Mouse (Mus musculus): ENCODE data around the gene Nt5c3. TPM values are rescaled to one million over a fixed set of nuclear protein-coding genes. Genes with fewer than 3 reads are reported as not detected.
A peak's percentile ranks its signal among the peaks of the same experiment; 100 is the strongest.
"Not testable (repeated sequence)": the region's sequence is repeated elsewhere in the genome, so short reads cannot be mapped to it uniquely, and the experiment has no call there.

Nt5c3 gene
- polyA plus RNA-seq, 1 experiment from 2014 or later: 110 TPM

DNA sequence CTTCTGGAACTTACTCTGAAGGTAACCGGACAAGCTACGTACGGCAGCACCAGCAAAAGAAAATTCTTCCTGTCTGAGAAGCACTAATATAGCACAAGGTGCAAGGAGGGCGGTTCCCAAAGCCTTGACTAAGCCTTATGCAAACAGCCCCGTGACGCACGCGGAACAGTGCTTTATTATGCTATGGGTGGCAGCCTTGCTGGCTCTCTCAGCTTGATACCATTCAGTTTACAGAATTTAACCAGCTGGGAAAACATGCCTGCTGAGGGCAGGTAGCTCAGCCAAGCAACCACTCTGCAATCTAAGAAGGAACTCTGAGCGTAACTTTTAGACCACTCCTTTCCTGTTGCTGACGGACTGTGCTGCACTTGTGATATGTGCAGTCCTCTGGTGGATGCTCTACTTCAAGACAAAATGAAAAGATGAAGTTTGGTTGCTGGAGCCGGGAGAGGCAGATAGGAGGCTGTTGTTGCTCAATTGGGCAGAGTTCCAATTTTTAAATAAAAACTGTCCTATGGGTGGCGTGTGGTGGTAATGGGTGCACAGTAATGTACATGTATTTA, 21.8 kb downstream of the Nt5c3 start:
- Histone ChIP-seq H3K4me2 (peak overlapping the region; percentile 16; the same call in 1 of the 2 replicates), H3K4me1 (peaks cover 20% of the 10 kb centered on the region), H3K9me3 (replicated peaks) (no peaks in the 10 kb centered on the region), H3K27ac (no peak overlapping the region), H3K27me3 (no peaks in the 10 kb centered on the region), H3K9ac (no peak overlapping the region; the same call in 1 of the 2 replicates), H3K36me3 (ENCODE audit: poor library complexity, severe bottlenecking) (no peaks in the 10 kb centered on the region), H3K4me3 (no peak overlapping the region)
- ATAC-seq: no peak
- 33% methylated on average over 12 of the region's 12 CpGs for WGBS

DNA sequence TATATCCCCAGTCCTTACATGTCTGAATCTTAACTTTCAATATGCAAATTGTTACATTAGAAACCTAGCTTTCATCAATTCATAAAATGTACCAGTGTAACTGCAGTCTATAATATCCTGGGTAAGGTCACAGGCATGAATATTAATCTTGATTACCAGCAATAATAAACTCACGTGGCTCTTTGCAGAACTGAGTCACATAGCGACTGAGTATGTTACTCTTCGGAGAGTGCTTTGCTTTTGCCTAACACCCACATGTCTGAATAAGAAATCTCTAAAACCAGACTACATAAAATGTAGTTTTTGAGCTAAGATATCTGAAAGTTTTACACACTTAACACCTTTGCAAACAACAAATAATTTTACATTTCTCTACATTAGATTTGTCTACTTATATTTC, 22.4 kb downstream of the Nt5c3 start:
- ATAC-seq: no peak
- H3K36me3 ChIP-seq (ENCODE audit: poor library complexity, severe bottlenecking): no peaks in the 10 kb centered on the region
- no peak overlapping the region for H3K27ac ChIP-seq
- 75% methylated on average over 3 of the region's 3 CpGs for WGBS
- peaks cover 20% of the 10 kb centered on the region for H3K4me1 ChIP-seq
- no peaks in the 10 kb centered on the region for H3K27me3 ChIP-seq
- H3K9me3 ChIP-seq (replicated peaks): no peaks in the 10 kb centered on the region
- no peak overlapping the region for H3K9ac ChIP-seq
- no peak overlapping the region for H3K4me3 ChIP-seq
- H3K4me2 ChIP-seq: no peak overlapping the region

DNA sequence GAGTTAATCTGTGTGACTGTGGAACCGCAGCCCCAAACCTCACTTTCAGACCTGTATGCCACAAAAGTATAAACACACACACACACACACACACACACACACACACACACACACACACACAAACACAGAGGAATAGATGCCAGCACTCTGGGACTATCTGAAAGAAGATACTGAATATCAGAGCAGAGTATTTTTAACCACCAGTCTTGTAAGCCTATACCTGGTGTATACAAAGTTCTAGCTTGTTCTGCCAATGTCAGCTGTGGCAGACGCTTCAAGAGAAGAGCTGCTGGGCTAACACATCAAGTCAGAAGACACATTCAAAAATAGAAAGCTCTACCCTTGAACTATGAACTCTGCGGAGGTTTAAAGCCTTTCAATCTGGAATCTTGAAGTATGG, 24.1 kb downstream of the Nt5c3 start:
- no peak overlapping the region for H3K4me2 ChIP-seq
- peaks cover 20% of the 10 kb centered on the region for H3K4me1 ChIP-seq
- WGBS: 94% methylated on average over 3 of the region's 3 CpGs
- H3K36me3 ChIP-seq (ENCODE audit: poor library complexity, severe bottlenecking): no peaks in the 10 kb centered on the region
- ATAC-seq: no peak
- H3K27ac ChIP-seq: no peak overlapping the region
- no peaks in the 10 kb centered on the region for H3K27me3 ChIP-seq
- no peaks in the 10 kb centered on the region for H3K9me3 ChIP-seq (replicated peaks)
- H3K9ac ChIP-seq: no peak overlapping the region
- no peak overlapping the region for H3K4me3 ChIP-seq

DNA sequence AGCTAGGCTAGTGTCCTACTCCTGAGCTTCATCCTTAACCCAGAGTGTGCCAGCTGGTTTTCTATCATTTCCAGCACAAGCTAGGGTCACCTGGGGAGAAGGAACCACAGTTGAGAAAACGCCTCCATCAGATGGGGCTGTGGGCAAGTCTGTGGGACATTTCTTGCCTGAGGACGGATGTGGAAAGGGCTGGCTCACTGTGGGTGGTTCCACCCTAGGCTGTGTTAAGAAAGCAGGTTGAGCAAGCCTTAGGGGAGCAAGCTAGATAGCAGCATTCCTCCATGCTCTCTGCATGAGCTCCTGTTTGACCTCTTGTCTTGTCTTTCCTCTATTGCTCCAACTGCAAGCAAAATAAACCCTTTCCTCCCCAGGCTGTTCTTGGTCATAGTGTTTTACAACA, 33.0 kb downstream of the Nt5c3 start:
- Histone ChIP-seq H3K27me3 (no peaks in the 10 kb centered on the region), H3K9ac (no peak overlapping the region), H3K9me3 (replicated peaks) (no peaks in the 10 kb centered on the region), H3K4me2 (no peak overlapping the region), H3K36me3 (ENCODE audit: poor library complexity, severe bottlenecking) (peaks cover 41% of the 10 kb centered on the region), H3K27ac (no peak overlapping the region), H3K4me3 (no peak overlapping the region), H3K4me1 (no peaks in the 10 kb centered on the region)
- 94% methylated on average over 2 of the region's 2 CpGs for WGBS
- no peak for ATAC-seq

DNA sequence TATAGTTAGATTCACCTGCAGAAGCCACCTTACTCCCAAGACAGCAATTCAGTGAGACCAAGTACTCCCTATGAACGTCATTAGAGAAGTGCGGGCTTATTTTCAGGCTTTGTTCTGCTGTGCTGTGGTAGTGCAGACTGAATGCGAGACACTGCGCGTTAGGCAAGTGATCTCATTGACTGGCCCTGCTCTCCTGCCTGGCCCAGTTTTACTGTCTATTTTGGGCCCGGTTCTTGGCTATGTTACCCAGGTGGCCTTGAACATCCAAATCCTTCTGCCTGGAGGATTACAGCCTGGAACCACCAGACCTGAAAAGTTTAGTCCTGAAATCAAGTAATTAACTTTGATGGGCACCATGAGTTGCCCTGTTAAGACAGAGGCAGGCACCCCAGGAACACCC, 35.2 kb downstream of the Nt5c3 start:
- Histone ChIP-seq H3K36me3 (ENCODE audit: poor library complexity, severe bottlenecking) (peaks cover 50% of the 10 kb centered on the region), H3K4me2 (no peak overlapping the region), H3K9me3 (replicated peaks) (no peaks in the 10 kb centered on the region), H3K9ac (no peak overlapping the region), H3K4me3 (no peak overlapping the region), H3K27me3 (no peaks in the 10 kb centered on the region), H3K4me1 (no peaks in the 10 kb centered on the region), H3K27ac (no peak overlapping the region)
- 85% methylated on average over 6 of the region's 6 CpGs for WGBS
- ATAC-seq: no peak

DNA sequence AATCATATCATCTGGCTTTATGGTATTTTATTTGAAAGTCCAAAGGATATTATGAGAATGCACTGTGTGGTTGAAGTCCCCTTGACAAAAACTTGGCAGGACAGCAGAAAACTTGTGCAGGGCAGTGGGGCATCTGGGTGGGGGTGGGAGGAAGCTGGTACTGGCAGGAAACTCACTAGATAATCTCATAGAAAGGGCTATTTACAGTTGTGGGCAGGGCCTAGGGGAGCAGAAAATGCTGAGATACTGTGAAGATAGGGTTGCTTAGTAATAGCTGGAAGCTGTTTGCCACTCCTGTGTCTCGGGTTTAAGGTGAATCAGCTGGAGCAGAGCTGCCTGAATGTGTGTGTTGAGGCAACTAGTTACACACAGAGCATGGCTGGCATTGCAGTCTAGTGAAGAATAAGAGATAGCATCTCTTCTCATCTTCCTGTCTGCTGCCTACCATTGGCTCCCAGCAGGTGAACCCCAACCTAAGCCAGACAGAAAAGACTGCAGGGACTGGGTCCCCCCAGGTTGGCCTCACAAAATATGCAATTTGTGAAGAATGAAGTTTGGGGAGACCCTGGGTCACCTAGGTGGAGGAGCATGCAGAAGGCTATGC, 44.3 kb downstream of the Nt5c3 start:
- Histone ChIP-seq H3K4me3 (no peak overlapping the region), H3K9me3 (replicated peaks) (no peaks in the 10 kb centered on the region), H3K9ac (no peak overlapping the region), H3K36me3 (ENCODE audit: poor library complexity, severe bottlenecking) (peaks cover 38% of the 10 kb centered on the region), H3K27ac (no peak overlapping the region), H3K4me2 (no peak overlapping the region), H3K4me1 (no peaks in the 10 kb centered on the region), H3K27me3 (no peaks in the 10 kb centered on the region)
- 0 out of 2 replicates have a peak, but pooled peaks have one; percentile 30 for ATAC-seq
- WGBS: 92% methylated on average over 1 of the region's 1 CpGs

DNA sequence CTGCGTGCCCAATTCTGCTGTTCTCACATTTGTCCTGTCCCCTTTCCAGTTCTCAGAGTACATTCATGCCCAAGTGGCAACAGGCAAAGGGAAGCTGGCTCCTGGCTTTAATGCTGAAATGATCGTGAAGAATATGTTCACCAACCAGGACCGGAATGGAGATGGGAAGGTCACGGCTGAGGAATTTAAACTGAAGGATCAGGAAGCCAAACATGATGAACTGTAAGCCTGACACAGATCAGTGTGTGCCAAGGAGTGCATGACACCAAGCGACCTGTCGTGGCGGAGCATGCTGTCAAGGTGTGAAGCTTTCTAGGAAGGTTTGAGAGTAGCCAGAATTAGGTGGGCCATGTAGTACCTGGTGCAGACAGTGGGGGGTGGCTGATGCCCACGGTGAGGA, 45.7 kb downstream of the Nt5c3 start:
- Histone ChIP-seq H3K4me2 (no peak overlapping the region), H3K4me3 (no peak overlapping the region), H3K27me3 (no peaks in the 10 kb centered on the region), H3K9ac (no peak overlapping the region), H3K36me3 (ENCODE audit: poor library complexity, severe bottlenecking) (peaks cover 26% of the 10 kb centered on the region), H3K4me1 (no peaks in the 10 kb centered on the region), H3K27ac (no peak overlapping the region), H3K9me3 (replicated peaks) (no peaks in the 10 kb centered on the region)
- ATAC-seq: peak; percentile 21; the same call in 1 of the 2 replicates
- 96% methylated on average over 8 of the region's 8 CpGs for WGBS

DNA sequence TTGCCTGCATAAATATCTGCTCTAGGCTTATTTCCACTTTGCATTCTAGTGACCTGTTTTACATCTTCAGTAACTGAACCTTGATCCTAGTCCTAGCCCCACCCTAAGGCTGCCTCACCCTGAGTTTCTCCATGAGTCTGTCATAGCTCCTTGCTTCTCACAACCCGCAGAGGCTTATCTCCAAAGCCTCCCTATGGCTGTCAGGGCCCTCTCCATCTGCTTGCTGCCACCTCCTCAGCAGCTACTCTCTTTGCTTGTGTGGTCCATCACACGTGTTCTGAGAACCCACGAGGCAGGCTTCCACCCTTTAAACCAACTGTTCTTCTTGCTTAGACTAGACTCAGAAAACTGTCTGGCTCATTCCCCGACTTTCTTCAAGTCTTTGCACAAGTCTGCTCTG, 46.9 kb downstream of the Nt5c3 start:
- H3K27ac ChIP-seq: no peak overlapping the region
- ATAC-seq: no peak
- 90% methylated on average over 4 of the region's 4 CpGs for WGBS

DNA sequence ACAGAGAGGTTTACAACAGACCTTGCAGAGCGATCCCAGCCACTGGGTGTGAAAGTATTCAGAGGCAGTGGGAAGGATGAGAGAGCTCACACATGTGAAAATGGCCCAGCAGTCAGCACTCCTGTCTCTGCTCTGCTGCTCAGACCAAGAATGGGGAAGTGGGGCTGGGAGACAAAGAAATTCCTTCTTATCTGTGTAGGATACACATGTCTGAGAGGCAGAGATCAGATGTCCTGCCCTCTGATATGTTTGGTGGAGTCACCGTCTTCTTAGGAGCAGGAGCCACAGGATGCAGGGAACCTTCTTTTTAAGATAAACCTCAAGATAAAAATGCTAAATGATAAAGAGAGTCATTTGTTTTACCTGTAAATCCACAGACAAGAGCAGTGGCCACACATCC, 53.7 kb downstream of the Nt5c3 start:
- Histone ChIP-seq H3K4me3 (no peak overlapping the region), H3K27ac (no peak overlapping the region), H3K36me3 (ENCODE audit: poor library complexity, severe bottlenecking) (no peaks in the 10 kb centered on the region; the same call in 1 of the 2 replicates), H3K4me2 (no peak overlapping the region), H3K27me3 (no peaks in the 10 kb centered on the region), H3K9me3 (replicated peaks) (no peaks in the 10 kb centered on the region), H3K9ac (no peak overlapping the region), H3K4me1 (no peaks in the 10 kb centered on the region)
- WGBS: 91% methylated on average over 2 of the region's 2 CpGs
- ATAC-seq: no peak

More for the DNA sequence above, 46.9 kb downstream of the Nt5c3 start:
- Histone ChIP-seq H3K9me3 (replicated peaks) (no peaks in the 10 kb centered on the region), H3K4me1 (no peaks in the 10 kb centered on the region), H3K4me3 (no peak overlapping the region), H3K4me2 (no peak overlapping the region), H3K27me3 (no peaks in the 10 kb centered on the region), H3K9ac (no peak overlapping the region), H3K36me3 (ENCODE audit: poor library complexity, severe bottlenecking) (peaks cover 17% of the 10 kb centered on the region)

DNA sequence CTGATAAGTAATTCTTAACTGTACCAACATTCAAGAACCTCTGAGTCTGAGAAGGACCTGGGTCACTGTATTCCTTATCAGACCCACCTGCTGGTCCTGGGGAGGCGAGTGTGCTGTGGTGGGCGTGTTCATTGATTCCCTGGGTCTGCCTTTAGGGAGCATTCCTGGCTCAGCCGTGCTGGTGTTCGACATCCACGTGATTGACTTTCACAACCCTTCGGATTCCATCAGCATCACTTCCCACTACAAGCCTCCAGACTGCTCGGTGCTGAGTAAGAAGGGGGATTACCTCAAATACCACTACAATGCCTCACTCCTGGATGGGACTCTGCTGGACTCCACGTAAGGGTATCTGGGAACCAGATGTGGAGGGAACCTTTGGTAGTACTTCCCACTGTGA, 55.2 kb downstream of the Nt5c3 start:
- Histone ChIP-seq H3K27ac (no peak overlapping the region), H3K9me3 (replicated peaks) (no peaks in the 10 kb centered on the region), H3K27me3 (no peaks in the 10 kb centered on the region), H3K4me3 (no peak overlapping the region), H3K4me2 (no peak overlapping the region), H3K36me3 (ENCODE audit: poor library complexity, severe bottlenecking) (no peaks in the 10 kb centered on the region; the same call in 1 of the 2 replicates), H3K4me1 (no peaks in the 10 kb centered on the region), H3K9ac (no peak overlapping the region)
- WGBS: 79% methylated on average over 8 of the region's 8 CpGs
- no peak for ATAC-seq

DNA sequence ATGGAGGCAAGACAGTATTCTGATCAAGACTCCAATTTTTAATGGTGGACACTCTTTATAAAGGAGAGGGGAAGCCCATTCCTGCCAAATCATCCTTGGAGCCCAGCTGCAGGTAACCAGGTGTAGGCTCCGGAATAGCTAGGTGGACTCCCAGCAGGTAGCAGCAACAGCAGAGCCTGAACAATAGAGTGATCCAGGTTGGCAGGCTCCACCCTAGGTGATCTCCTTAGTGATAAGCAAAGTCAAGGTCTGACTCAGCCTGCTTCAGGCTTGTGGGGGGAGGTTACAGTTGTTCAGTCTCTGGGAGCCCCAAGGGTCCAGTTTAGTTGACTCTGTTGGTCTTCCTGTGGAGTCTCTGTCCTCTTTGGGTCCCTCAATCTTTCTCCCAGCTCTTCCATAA, 56.8 kb downstream of the Nt5c3 start:
- H3K9ac ChIP-seq; H3K36me3 ChIP-seq (ENCODE audit: poor library complexity, severe bottlenecking); H3K27ac ChIP-seq; H3K27me3 ChIP-seq; H3K4me1 ChIP-seq; H3K4me2 ChIP-seq; ATAC-seq; H3K9me3 ChIP-seq (replicated peaks); H3K4me3 ChIP-seq: not testable (repeated sequence)
- 89% methylated on average over 1 of the region's 1 CpGs for WGBS

DNA sequence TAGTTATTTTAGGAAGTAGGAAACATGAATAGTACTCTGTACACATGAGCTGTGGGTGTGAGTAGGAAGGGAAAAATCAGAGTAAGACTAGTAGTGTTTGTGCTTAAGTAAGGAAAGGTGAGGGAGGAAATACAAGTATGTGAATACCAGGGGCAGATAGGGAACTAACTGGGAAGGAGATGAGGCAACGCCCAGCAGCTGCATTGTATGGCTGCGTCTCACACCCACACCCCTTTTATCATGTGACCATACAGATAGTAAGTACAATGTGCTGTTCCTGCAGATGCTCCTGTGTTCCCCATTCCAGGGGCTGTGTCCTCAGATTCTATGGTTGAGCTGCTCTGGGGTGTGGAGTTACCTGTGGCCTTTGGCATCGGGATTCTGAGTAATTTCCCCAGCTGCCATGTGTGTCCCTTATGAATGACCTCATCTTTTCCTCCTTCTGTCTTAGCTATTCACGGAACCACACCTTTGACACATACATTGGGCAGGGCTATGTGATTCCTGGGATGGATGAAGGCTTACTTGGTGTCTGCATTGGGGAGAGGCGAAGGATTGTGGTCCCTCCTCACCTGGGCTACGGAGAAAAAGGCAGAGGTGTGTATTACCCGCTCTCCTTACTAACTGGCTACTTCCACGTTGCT, 63.4 kb downstream of the Nt5c3 start:
- H3K4me1 ChIP-seq: no peaks in the 10 kb centered on the region
- no peak for ATAC-seq
- no peak overlapping the region for H3K4me3 ChIP-seq
- 85% methylated on average over 8 of the region's 8 CpGs for WGBS
- no peak overlapping the region for H3K27ac ChIP-seq
- no peak overlapping the region for H3K9ac ChIP-seq
- no peaks in the 10 kb centered on the region for H3K36me3 ChIP-seq (ENCODE audit: poor library complexity, severe bottlenecking)
- H3K4me2 ChIP-seq: no peak overlapping the region
- H3K27me3 ChIP-seq: no peaks in the 10 kb centered on the region
- H3K9me3 ChIP-seq (replicated peaks): no peaks in the 10 kb centered on the region

Measured in forebrain, embryonic 13.5 days (tissue).